Mouse (Mus musculus): Measurements from ENCODE around the gene Methig1.
"Not testable (repeated sequence)": the region's sequence is repeated elsewhere in the genome, so short reads cannot be mapped to it uniquely, and the experiment has no call there.

Methig1 gene

GRCm38 (mm10) chr15:100352711-100353250, at the start of gene Methig1, which contains the start of gene Mettl7a2:
Gene Methig1 (plus strand): TSS chr15:100353149.
Gene Mettl7a2 (plus strand): TSS chr15:100353200.
- DNase-seq (ENCODE audit: low spot score) = no peak

- DNase-seq (ENCODE audit: low spot score) = no peak
These were observed 49.4 kb upstream of the Methig1 start for GRCm38 (mm10) chr15:100303428-100304018.

- peak; percentile 29 for DNase-seq (ENCODE audit: low spot score)
These were observed 48.6 kb upstream of the Methig1 start, which contains the start of gene Mettl7a1 for GRCm38 (mm10) chr15:100304019-100304991. Gene Mettl7a1 (plus strand): TSS chr15:100304140.

- no peak for DNase-seq (ENCODE audit: low spot score)
These were observed 46.7 kb upstream of the Methig1 start for GRCm38 (mm10) chr15:100306201-100306600.

- DNase-seq (ENCODE audit: low spot score) = not testable (repeated sequence)
These were observed 45.4 kb upstream of the Methig1 start for GRCm38 (mm10) chr15:100307438-100308096.

- no peak for DNase-seq (ENCODE audit: low spot score)
These were observed 40.6 kb upstream of the Methig1 start for GRCm38 (mm10) chr15:100312346-100312745.

GRCm38 (mm10) chr15:100314448-100315145, 38.4 kb upstream of the Methig1 start:
- no peak for DNase-seq (ENCODE audit: low spot score)

- not testable (repeated sequence) for DNase-seq (ENCODE audit: low spot score)
These were observed 34.8 kb upstream of the Methig1 start for GRCm38 (mm10) chr15:100318014-100318671.

GRCm38 (mm10) chr15:100319884-100320283, 33.1 kb upstream of the Methig1 start:
- DNase-seq (ENCODE audit: low spot score) = no peak

GRCm38 (mm10) chr15:100320295-100320905, 32.5 kb upstream of the Methig1 start:
- DNase-seq (ENCODE audit: low spot score) = no peak

- no peak for DNase-seq (ENCODE audit: low spot score)
These were observed 31.8 kb upstream of the Methig1 start for GRCm38 (mm10) chr15:100321134-100321533.

GRCm38 (mm10) chr15:100324021-100324591, 28.8 kb upstream of the Methig1 start:
- DNase-seq (ENCODE audit: low spot score) = no peak

GRCm38 (mm10) chr15:100325235-100325634, 27.7 kb upstream of the Methig1 start:
- no peak for DNase-seq (ENCODE audit: low spot score)

- not testable (repeated sequence) for DNase-seq (ENCODE audit: low spot score)
These were observed 24.9 kb upstream of the Methig1 start for GRCm38 (mm10) chr15:100328089-100328488.

GRCm38 (mm10) chr15:100329336-100329735, 23.6 kb upstream of the Methig1 start:
- DNase-seq (ENCODE audit: low spot score) = not testable (repeated sequence)

GRCm38 (mm10) chr15:100330739-100331138, 22.2 kb upstream of the Methig1 start:
- DNase-seq (ENCODE audit: low spot score) = no peak

- not testable (repeated sequence) for DNase-seq (ENCODE audit: low spot score)
These were observed 20.6 kb upstream of the Methig1 start for GRCm38 (mm10) chr15:100332077-100332961.

GRCm38 (mm10) chr15:100334629-100335028, 18.3 kb upstream of the Methig1 start, which contains the start of gene Mettl7a3:
Gene Mettl7a3 (plus strand): TSS chr15:100334929.
- DNase-seq (ENCODE audit: low spot score) = no peak

- not testable (repeated sequence) for DNase-seq (ENCODE audit: low spot score)
These were observed 15.6 kb upstream of the Methig1 start for GRCm38 (mm10) chr15:100337328-100337727.
